Mouse (Mus musculus) ZHBTc4 (cell line): ENCODE results near the gene Snta1.
"Not testable (repeated sequence)": the region's sequence is repeated elsewhere in the genome, so short reads cannot be mapped to it uniquely, and the experiment has no call there.

ENCODE experiments used
- DNase-seq: peaks from one replicate; pipeline ENCODE4 v3.0.0-alpha.2; 2011; ENCODE audit warnings: low read depth, low spot score

The Snta1 gene

GRCm38 (mm10) chr2:154372842-154373500, 34.9 kb downstream of the Snta1 start, which contains the start of gene Cdk5rap1:
Cdk5rap1 (minus strand) TSS chr2:154373010.
- DNase-seq = no peak

GRCm38 (mm10) chr2:154372151-154372829, 35.6 kb downstream of the Snta1 start:
- peak; percentile 96 for DNase-seq

- no peak for DNase-seq
Observed at GRCm38 (mm10) chr2:154367510-154367909, 40.4 kb downstream of the Snta1 start.

GRCm38 (mm10) chr2:154354000-154354425, 53.9 kb downstream of the Snta1 start:
- not testable (repeated sequence) for DNase-seq

- DNase-seq = no peak
Observed at GRCm38 (mm10) chr2:154348152-154348551, 59.7 kb downstream of the Snta1 start.

GRCm38 (mm10) chr2:154339356-154339755, 68.5 kb downstream of the Snta1 start:
- DNase-seq = peak; percentile 19

- DNase-seq = peak; percentile 83
Observed at GRCm38 (mm10) chr2:154338161-154338560, 69.7 kb downstream of the Snta1 start.

GRCm38 (mm10) chr2:154335572-154335971, 72.3 kb downstream of the Snta1 start:
- DNase-seq = peak; percentile 67

- DNase-seq = no peak
Observed at GRCm38 (mm10) chr2:154326852-154327251, 81.0 kb downstream of the Snta1 start.
